Mouse (Mus musculus): ENCODE results near the gene Gm36864.

DNA sequence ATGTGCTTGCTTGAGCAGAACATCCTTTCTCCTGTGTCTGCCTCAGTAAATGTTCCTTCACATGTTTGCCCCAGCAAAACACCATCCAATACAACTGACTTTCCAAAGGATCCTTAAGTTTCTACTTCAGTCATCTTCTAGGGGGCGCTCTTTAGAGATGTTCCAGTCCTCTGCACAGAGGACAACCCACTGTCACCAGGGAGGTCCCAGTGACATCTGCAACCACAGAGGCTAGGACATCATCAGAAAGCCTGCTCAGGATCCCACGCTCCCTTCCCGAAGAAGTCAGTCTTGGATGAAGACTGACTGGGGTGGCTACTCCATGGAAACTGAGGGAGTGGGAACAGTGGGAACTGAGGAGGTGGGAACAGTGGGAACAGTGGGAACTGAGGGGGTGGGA, 39.6 kb downstream of the Gm36864 start:
- TF ChIP-seq CTCF (IDR thresholded peaks at IDR 0.05; ENCODE audit: borderline replicate concordance, insufficient read depth, low read length) (no peak), POLR2A (IDR thresholded peaks at IDR 0.05; ENCODE audit: low read depth, low read length) (no peak)
